Mouse (Mus musculus): ENCODE results near the gene H2al1b.

Gene H2al1b

DNA sequence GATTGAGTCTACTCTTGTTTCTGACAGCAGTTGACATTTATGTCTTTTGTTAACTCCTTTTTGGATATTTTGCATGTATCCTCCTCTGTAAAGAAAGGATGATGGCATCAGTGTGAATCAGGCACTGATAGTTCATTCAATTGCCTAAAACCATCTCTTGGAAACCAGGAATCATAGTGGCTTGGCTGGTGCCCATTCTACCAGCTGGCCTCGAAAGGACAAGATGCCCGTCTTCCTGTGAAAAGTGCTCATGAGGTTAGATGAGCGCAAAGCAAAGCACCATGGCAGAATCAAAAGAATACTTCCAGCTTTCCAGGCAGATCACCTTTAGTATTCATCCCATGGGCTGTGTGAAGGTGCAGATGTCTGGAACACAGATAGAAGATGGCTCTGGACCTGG, 44.5 kb downstream of the H2al1b start:
- DNase-seq (ENCODE audit: low spot score in 2 of 2) = no peak

All from natural killer cell, adult 2 months (primary cell).